Mouse (Mus musculus) thymus, postnatal 10 days (tissue): ENCODE results near the gene Vmn2r108.
"Not testable (repeated sequence)": the region's sequence is repeated elsewhere in the genome, so short reads cannot be mapped to it uniquely, and the experiment has no call there.

Source experiments
- DNase-seq, 2 experiments: peaks; one replicate each; pipeline ENCODE4 v3.0.0; 2021; ENCODE audit warnings: low spot score in 2 of 2

Vmn2r108 gene

DNA sequence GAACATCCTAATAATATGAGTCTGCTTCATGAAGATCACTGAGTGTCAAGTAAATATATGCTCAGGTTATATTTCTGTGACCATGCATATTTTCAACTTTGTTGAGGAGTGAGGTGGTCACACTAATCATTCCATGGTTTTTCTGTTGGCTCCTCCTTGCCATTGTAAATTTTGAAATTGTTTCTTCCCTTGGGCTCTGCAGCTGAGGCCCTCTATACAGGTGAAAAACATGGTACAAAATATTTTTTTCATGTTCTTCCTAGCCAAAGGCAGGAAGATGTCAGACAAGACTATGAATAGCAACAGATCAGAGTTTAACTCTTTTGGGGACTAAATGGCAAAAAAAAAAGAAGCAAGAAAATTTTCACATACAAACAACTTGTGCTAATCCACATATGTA is at the start of gene Vmn2r108:
TSS of gene Vmn2r108 (minus strand) at position 101 of the 400 bp plus-strand sequence.
- DNase-seq = no peak

DNA sequence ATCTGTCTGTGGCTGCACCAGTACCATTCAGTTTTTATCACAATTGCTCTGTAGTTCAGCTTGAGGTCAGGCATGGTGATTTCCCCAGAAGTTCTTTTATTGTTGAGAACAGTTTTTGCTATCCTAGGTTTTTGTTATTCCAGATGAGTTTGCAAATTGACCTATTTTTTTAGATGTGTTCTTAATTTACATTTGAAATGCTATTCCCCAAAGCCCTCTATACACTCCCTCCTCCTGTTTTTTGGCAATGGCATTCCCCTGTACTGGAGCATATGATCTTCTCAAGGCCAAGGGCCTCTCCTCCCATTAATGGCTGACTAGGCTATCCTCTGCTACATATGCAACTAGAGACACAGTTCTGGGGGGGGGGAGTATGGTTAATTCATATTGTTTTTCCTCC is 27.1 kb upstream of the Vmn2r108 start:
- DNase-seq = not testable (repeated sequence)

DNA sequence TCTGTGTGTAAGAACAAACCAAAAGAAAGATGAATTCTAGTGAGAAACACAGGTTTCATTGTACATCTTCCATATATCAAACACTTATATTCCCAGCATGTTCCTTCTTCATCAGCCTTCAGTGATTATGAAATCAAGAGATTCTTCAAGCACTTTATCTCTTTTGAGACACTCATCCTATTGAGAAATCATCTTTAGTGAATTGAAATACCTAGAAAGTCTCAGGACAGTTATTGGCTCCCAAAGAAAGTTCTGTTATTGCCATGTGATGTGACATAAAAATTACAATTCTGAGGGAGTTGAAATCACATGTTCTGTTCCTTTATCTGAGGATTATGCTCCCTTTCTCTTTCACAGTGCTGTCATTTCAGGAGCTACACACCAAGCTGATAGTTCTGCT is 16.7 kb upstream of the Vmn2r108 start, which contains the start of gene Vmn1r225:
TSS of gene Vmn1r225 (plus strand) at position 301 of the 400 bp plus-strand sequence.
- no peak for DNase-seq

DNA sequence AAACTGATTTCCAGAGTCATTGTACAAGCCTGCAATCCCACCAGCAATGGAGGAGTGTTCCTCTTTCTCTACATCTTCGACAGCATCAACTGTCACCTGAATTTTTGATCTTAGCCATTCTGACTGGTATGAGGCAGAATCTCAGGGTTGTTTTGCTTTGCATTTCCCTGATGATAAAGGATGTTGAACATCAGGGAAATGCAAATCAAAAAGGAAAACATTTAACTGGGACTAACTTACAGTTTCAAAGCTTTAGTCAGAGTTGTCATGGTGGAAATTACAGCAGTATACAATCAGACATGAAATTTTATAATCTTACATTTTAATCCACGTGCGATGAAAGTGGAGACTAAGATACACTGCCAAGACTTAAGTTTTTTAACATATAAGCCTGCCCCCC is 7.8 kb downstream of the Vmn2r108 start:
- DNase-seq = no peak

DNA sequence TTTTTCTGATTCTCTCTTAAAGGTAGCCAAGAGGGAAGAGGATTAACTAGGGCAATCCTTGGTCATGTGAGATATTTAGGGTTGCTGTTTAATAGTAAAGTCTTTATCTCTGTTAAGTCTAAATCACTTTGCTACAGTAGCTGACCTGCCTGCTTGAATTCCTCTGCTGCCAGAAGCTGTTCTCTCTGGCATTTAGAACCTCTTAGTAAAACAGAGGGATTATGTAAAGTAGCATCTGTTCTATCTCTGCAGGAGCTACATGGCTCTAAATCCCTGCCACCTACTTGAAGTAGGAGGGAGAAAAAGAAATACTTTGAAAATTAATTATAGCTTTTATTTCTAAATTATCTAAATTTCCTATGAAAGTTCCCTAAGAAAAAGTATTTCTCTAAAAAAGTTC is 41.9 kb downstream of the Vmn2r108 start:
- no peak for DNase-seq

DNA sequence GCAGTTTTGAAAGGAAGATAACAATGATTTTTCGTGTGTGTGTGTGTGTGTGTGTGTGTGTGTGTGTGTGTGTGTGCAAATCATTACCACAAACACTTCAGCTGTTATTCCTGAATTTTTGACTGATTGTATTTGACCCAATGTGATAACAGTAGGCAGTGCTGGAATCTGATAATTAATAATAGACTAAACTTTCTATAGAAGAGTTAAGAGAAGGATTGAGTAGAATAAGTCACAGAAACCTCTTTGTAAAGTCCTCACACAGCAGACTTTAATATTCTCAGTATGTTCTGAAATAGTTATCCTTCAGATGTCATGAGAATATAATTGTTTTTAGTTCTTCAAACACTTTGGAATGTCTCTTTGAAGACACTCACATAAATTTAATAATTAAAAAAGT is 67.3 kb downstream of the Vmn2r108 start, which contains the start of gene Vmn1r224:
TSS of gene Vmn1r224 (plus strand) at position 301 of the 400 bp plus-strand sequence.
- DNase-seq = no peak
